Mouse (Mus musculus) stomach, postnatal 0 days (tissue): ENCODE results near the gene Ostf1.

ENCODE experiments used
- CTCF ChIP-seq: IDR thresholded peaks from 2 replicates; pipeline ENCODE4 v1.5.1; 2016; ENCODE audit warnings: antibody characterized with exemption, low read depth, mild to moderate bottlenecking, moderate library complexity
- EP300 ChIP-seq: optimal IDR thresholded peaks from 2 replicates; pipeline ENCODE3; 2016; ENCODE audit warnings: antibody characterized with exemption

GRCm38 (mm10) chr19:18644084-18644483 lies 12.5 kb upstream of the Ostf1 start:
- no peak for TF ChIP-seq CTCF
- no peak for TF ChIP-seq EP300
